Mouse (Mus musculus): ENCODE results near the gene Fkbpl.

GRCm38 (mm10) chr17:34650781-34651180 is 6.2 kb downstream of the Fkbpl start:
- no peak for TF ChIP-seq GATA1 (IDR thresholded peaks at IDR 0.05; ENCODE audit: low read length)
- TF ChIP-seq TAL1 (IDR thresholded peaks at IDR 0.05; ENCODE audit: low read length): no peak
